Mouse (Mus musculus) lung, postnatal 0 days (tissue): ENCODE data around the gene Tmc7. TPM values are rescaled to one million over a fixed set of nuclear protein-coding genes. Genes with fewer than 3 reads are reported as not detected.

Experiments used
- ATAC-seq: fragments of 200-750 bp; cut with Nextera tagmentation; 2 replicates; pipeline ENCODE4 v1.8.0; 2017; ENCODE audit warnings: moderate library complexity
- DNase-seq: peaks from one replicate; pipeline ENCODE4 v3.0.0-alpha.2; 2016; ENCODE audit warnings: low spot score
- H3K27ac ChIP-seq: fragments of 300-500 bp; sonication (generic); 2 replicates; pipeline ENCODE4 v1.5.1; 2014; ENCODE audit warnings: antibody characterized with exemption, mild to moderate bottlenecking, low read length, mixed read lengths
- H3K27me3 ChIP-seq: fragments of 300-500 bp; sonication (generic); replicated peaks from 2 replicates; pipeline ENCODE4 v1.6.1; 2014; ENCODE audit warnings: low read length, mixed read lengths; ENCODE audit not compliant: insufficient read depth
- H3K36me3 ChIP-seq: fragments of 300-500 bp; sonication (generic); 2 replicates; pipeline ENCODE4 v1.6.1; 2014; ENCODE audit warnings: low read length, mixed read lengths; ENCODE audit not compliant: insufficient read depth
- H3K4me1 ChIP-seq: fragments of 300-500 bp; sonication (generic); 2 replicates; pipeline ENCODE4 v1.6.1; 2014; ENCODE audit warnings: antibody characterized with exemption, low read depth, low read length, mixed read lengths; ENCODE audit not compliant: insufficient read depth
- H3K4me2 ChIP-seq: fragments of 300-500 bp; sonication (generic); replicated peaks from 2 replicates; pipeline ENCODE4 v1.6.1; 2014; ENCODE audit warnings: low read depth, mild to moderate bottlenecking, low read length, moderate library complexity, mixed read lengths
- H3K4me3 ChIP-seq: fragments of 300-500 bp; sonication (generic); 2 replicates; pipeline ENCODE4 v1.5.1; 2014; ENCODE audit warnings: low read depth, low read length
- H3K9ac ChIP-seq: fragments of 300-500 bp; sonication (generic); replicated peaks from 2 replicates; pipeline ENCODE4 v1.6.1; 2014; ENCODE audit warnings: low read depth, mild to moderate bottlenecking
- H3K9me3 ChIP-seq: fragments of 300-500 bp; sonication (generic); 2 replicates; pipeline ENCODE4 v1.6.1; 2016; ENCODE audit warnings: low read length, mixed read lengths
- CTCF ChIP-seq: IDR thresholded peaks from 2 replicates; pipeline ENCODE4 v1.5.1; 2016; ENCODE audit warnings: antibody characterized with exemption, mild to moderate bottlenecking
- EP300 ChIP-seq: IDR thresholded peaks from 2 replicates; pipeline ENCODE4 v1.6.1; 2016; ENCODE audit warnings: antibody characterized with exemption, mild to moderate bottlenecking, control low read depth
- WGBS: fragments of 180-500 bp; shearing (Covaris S2); extraction: QIAGEN DNeasy Blood & Tissue Kit; methylation state at CpG from one replicate; pipeline ENCODE4 v1.1.7; 2014; 5-methylcytosine and 5-hydroxymethylcytosine counted together
- polyA plus RNA-seq: library from polyadenylated mRNA; unstranded; fragments of >200 nt; fragmentation: Nextera tagmentation; extraction: Ambion mirVana; gene quantifications from 2 replicates; pipeline ENCODE4 v1.2.1, GENCODE M21; 2015

Gene Tmc7
- polyA plus RNA-seq, 1 experiment from 2014 or later: 2.4 TPM

GRCm38 (mm10) chr7:118490666-118491430, 93.7 kb downstream of the Tmc7 start:
- peak; percentile 68 for DNase-seq
- Histone ChIP-seq H3K27ac (peak overlapping the region; percentile 97), H3K4me2 (peak overlapping the region; percentile 83), H3K27me3 (no peaks in the 10 kb centered on the region), H3K4me3 (peak overlapping the region; percentile 70), H3K36me3 (no peaks in the 10 kb centered on the region; the same call in 1 of the 2 replicates), H3K4me1 (peaks cover 27% of the 10 kb centered on the region), H3K9ac (peak overlapping the region; percentile 99), H3K9me3 (no peaks in the 10 kb centered on the region)
- peak; percentile 4; the same call in 1 of the 2 replicates for ATAC-seq
- TF ChIP-seq CTCF (peak; percentile 68), EP300 (no peak)
- 6% methylated on average over 62 of the region's 67 CpGs for WGBS

- no peaks in the 10 kb centered on the region; the same call in 1 of the 2 replicates for H3K36me3 ChIP-seq
- H3K4me2 ChIP-seq: peak overlapping the region; percentile 83
- H3K9ac ChIP-seq: peak overlapping the region; percentile 99
- DNase-seq (no peak), ATAC-seq (no peak)
- peak overlapping the region; percentile 70 for H3K4me3 ChIP-seq
- WGBS: 38% methylated on average over 57 of the region's 57 CpGs
- no peak overlapping the region for H3K27ac ChIP-seq
- no peaks in the 10 kb centered on the region for H3K9me3 ChIP-seq
- no peak for TF ChIP-seq CTCF
- TF ChIP-seq EP300: no peak
- H3K4me1 ChIP-seq: peaks cover 27% of the 10 kb centered on the region
- no peaks in the 10 kb centered on the region for H3K27me3 ChIP-seq
Observed at GRCm38 (mm10) chr7:118489706-118490665, 94.5 kb downstream of the Tmc7 start.

GRCm38 (mm10) chr7:118488060-118488664, 96.4 kb downstream of the Tmc7 start:
- peaks cover 27% of the 10 kb centered on the region for H3K4me1 ChIP-seq
- WGBS: 19% methylated on average over 8 of the region's 8 CpGs
- TF ChIP-seq CTCF (peak; percentile 31), EP300 (no peak)
- H3K9ac ChIP-seq: peak overlapping the region; percentile 16; the same call in 1 of the 2 replicates
- ATAC-seq: no peak
- no peaks in the 10 kb centered on the region for H3K9me3 ChIP-seq
- peaks cover 4% of the 10 kb centered on the region; the same call in 1 of the 2 replicates for H3K36me3 ChIP-seq
- no peaks in the 10 kb centered on the region for H3K27me3 ChIP-seq
- peak overlapping the region; percentile 54 for H3K27ac ChIP-seq
- peak; percentile 55 for DNase-seq
- H3K4me2 ChIP-seq: peak overlapping the region; percentile 83
- H3K4me3 ChIP-seq: peak overlapping the region; percentile 70; the same call in 1 of the 2 replicates

GRCm38 (mm10) chr7:118486917-118487316, 97.6 kb downstream of the Tmc7 start:
- ATAC-seq: no peak
- Histone ChIP-seq H3K36me3 (peaks cover 4% of the 10 kb centered on the region; the same call in 1 of the 2 replicates), H3K4me2 (peak overlapping the region; percentile 25; the same call in 1 of the 2 replicates), H3K4me3 (no peak overlapping the region), H3K4me1 (peaks cover 22% of the 10 kb centered on the region), H3K9ac (no peak overlapping the region), H3K27ac (no peak overlapping the region), H3K27me3 (no peaks in the 10 kb centered on the region), H3K9me3 (no peaks in the 10 kb centered on the region)
- TF ChIP-seq CTCF (no peak), EP300 (no peak)
- WGBS: 46% methylated on average over 5 of the region's 5 CpGs
- DNase-seq: no peak

Other genes with a start within 250 kb of the Tmc7 start
- 4.3 and 4.4 TPM in 2 replicates for gene Syt17, start 136.5 kb downstream of the Tmc7 start, polyA plus RNA-seq
- 14.5 and 16.2 TPM in 2 replicates for gene Itpripl2, start 92.8 kb downstream of the Tmc7 start, polyA plus RNA-seq
- gene Coq7, start 51.4 kb downstream of the Tmc7 start, polyA plus RNA-seq: 68.5 and 88.6 TPM in 2 replicates
- 0.19 and 0.20 TPM in 2 replicates for gene Tmc5, start 12.6 kb upstream of the Tmc7 start, polyA plus RNA-seq
- gene Gde1, start 121.0 kb upstream of the Tmc7 start, polyA plus RNA-seq: 382 and 481 TPM in 2 replicates
- 8.4 and 8.8 TPM in 2 replicates for gene Ccp110, start 127.8 kb upstream of the Tmc7 start, polyA plus RNA-seq
- gene Vps35l, start 155.5 kb upstream of the Tmc7 start, polyA plus RNA-seq: 44.0 and 45.0 TPM in 2 replicates